Mouse (Mus musculus) limb, embryonic 11.5 days (tissue): Measurements from ENCODE around the gene Plcb1. TPM values are rescaled to one million over a fixed set of nuclear protein-coding genes. Genes with fewer than 3 reads are reported as not detected.

Experiments used
- ATAC-seq: fragments of 200-750 bp; cut with Nextera tagmentation; 2 replicates; pipeline ENCODE4 v1.8.0; 2017; ENCODE audit warnings: low read depth; ENCODE audit not compliant: insufficient number of reproducible peaks, low FRiP score, low TSS enrichment
- DNase-seq: peaks from one replicate; pipeline ENCODE4 v3.0.0-alpha.2; 2015; ENCODE audit warnings: low spot score
- H3K27ac ChIP-seq: fragments of 300-500 bp; sonication (generic); replicated peaks from 2 replicates; pipeline ENCODE4 v1.5.1; 2014; ENCODE audit warnings: low read depth, mild to moderate bottlenecking, low read length
- H3K27me3 ChIP-seq: fragments of 300-500 bp; sonication (generic); 2 replicates; pipeline ENCODE4 v1.6.1; 2014; ENCODE audit warnings: mild to moderate bottlenecking, low read length, mixed read lengths; ENCODE audit not compliant: control insufficient read depth, insufficient read depth
- H3K36me3 ChIP-seq: fragments of 300-500 bp; sonication (generic); 2 replicates; pipeline ENCODE4 v1.6.1; 2014; ENCODE audit warnings: mild to moderate bottlenecking, low read length, moderate library complexity, mixed read lengths; ENCODE audit not compliant: control insufficient read depth, insufficient read depth
- H3K4me1 ChIP-seq: fragments of 300-500 bp; sonication (generic); 2 replicates; pipeline ENCODE4 v1.6.1; 2014; ENCODE audit warnings: low read length, mixed read lengths; ENCODE audit not compliant: control insufficient read depth, insufficient read depth
- H3K4me2 ChIP-seq: fragments of 300-500 bp; sonication (generic); 2 replicates; pipeline ENCODE4 v1.6.1; 2014; ENCODE audit warnings: low read depth, mild to moderate bottlenecking, moderate library complexity; ENCODE audit not compliant: severe bottlenecking
- H3K4me3 ChIP-seq: fragments of 300-500 bp; sonication (generic); 2 replicates; pipeline ENCODE4 v1.5.1; 2014; ENCODE audit warnings: low read depth, low read length
- H3K9ac ChIP-seq: fragments of 300-500 bp; sonication (generic); 2 replicates; pipeline ENCODE4 v1.6.1; 2014; ENCODE audit warnings: mild to moderate bottlenecking, low read length
- H3K9me3 ChIP-seq: fragments of 300-500 bp; sonication (generic); 2 replicates; pipeline ENCODE4 v1.6.1; 2016; ENCODE audit warnings: low read length; ENCODE audit not compliant: control insufficient read depth
- WGBS: fragments of 180-500 bp; shearing (Covaris S2); extraction: QIAGEN DNeasy Blood & Tissue Kit; methylation state at CpG from one replicate; pipeline ENCODE4 v1.1.7; 2014; 5-methylcytosine and 5-hydroxymethylcytosine counted together
- polyA plus RNA-seq: library from polyadenylated mRNA; unstranded; fragments of >200 nt; fragmentation: Nextera tagmentation; extraction: Ambion mirVana; gene quantifications from 2 replicates; pipeline ENCODE4 v1.2.1, GENCODE M21; 2014

Gene Plcb1
- polyA plus RNA-seq, 1 experiment from 2014 or later, result 10.4 TPM

GRCm38 (mm10) chr2:134927072-134927471 lies 141.2 kb downstream of the Plcb1 start:
- H3K4me1 ChIP-seq, result no peaks in the 10 kb centered on the region
- no peak overlapping the region for H3K4me2 ChIP-seq
- no peak overlapping the region for H3K9ac ChIP-seq
- H3K9me3 ChIP-seq, result no peaks in the 10 kb centered on the region
- H3K27me3 ChIP-seq, result no peaks in the 10 kb centered on the region
- 30% methylated on average over 5 of the region's 5 CpGs for WGBS
- H3K27ac ChIP-seq, result no peak overlapping the region
- H3K36me3 ChIP-seq, result no peaks in the 10 kb centered on the region
- H3K4me3 ChIP-seq, result no peak overlapping the region
- ATAC-seq, result no peak
- no peak for DNase-seq

- no peaks in the 10 kb centered on the region for H3K4me1 ChIP-seq
- DNase-seq (no peak), ATAC-seq (no peak)
- H3K27me3 ChIP-seq, result no peaks in the 10 kb centered on the region
- H3K9ac ChIP-seq, result no peak overlapping the region
- H3K4me2 ChIP-seq, result no peak overlapping the region
- H3K4me3 ChIP-seq, result no peak overlapping the region
- H3K27ac ChIP-seq, result no peak overlapping the region
- no peaks in the 10 kb centered on the region for H3K36me3 ChIP-seq
- no peaks in the 10 kb centered on the region for H3K9me3 ChIP-seq
Measured at GRCm38 (mm10) chr2:134929452-134929851, 143.6 kb downstream of the Plcb1 start.

GRCm38 (mm10) chr2:134930961-134931360 lies 145.1 kb downstream of the Plcb1 start:
- Histone ChIP-seq H3K4me1 (no peaks in the 10 kb centered on the region), H3K9ac (no peak overlapping the region), H3K9me3 (no peaks in the 10 kb centered on the region), H3K27ac (no peak overlapping the region), H3K4me3 (no peak overlapping the region), H3K27me3 (no peaks in the 10 kb centered on the region), H3K36me3 (no peaks in the 10 kb centered on the region), H3K4me2 (no peak overlapping the region)
- DNase-seq, result no peak
- ATAC-seq, result no peak
- WGBS, result 82% methylated on average over 4 of the region's 4 CpGs

GRCm38 (mm10) chr2:134931756-134932421 lies 146.0 kb downstream of the Plcb1 start:
- no peak overlapping the region for H3K4me2 ChIP-seq
- H3K4me1 ChIP-seq, result no peaks in the 10 kb centered on the region
- no peak overlapping the region for H3K27ac ChIP-seq
- DNase-seq (no peak), ATAC-seq (no peak)
- no peak overlapping the region for H3K4me3 ChIP-seq
- H3K9ac ChIP-seq, result no peak overlapping the region
- no peaks in the 10 kb centered on the region for H3K9me3 ChIP-seq
- H3K36me3 ChIP-seq, result no peaks in the 10 kb centered on the region
- 80% methylated on average over 5 of the region's 5 CpGs for WGBS
- no peaks in the 10 kb centered on the region for H3K27me3 ChIP-seq

- H3K27ac ChIP-seq, result no peak overlapping the region
- no peaks in the 10 kb centered on the region for H3K27me3 ChIP-seq
- no peaks in the 10 kb centered on the region for H3K9me3 ChIP-seq
- no peaks in the 10 kb centered on the region for H3K36me3 ChIP-seq
- no peak overlapping the region for H3K4me3 ChIP-seq
- 87% methylated on average over 2 of the region's 2 CpGs for WGBS
- DNase-seq (no peak), ATAC-seq (no peak)
- no peak overlapping the region for H3K4me2 ChIP-seq
- no peaks in the 10 kb centered on the region for H3K4me1 ChIP-seq
- no peak overlapping the region for H3K9ac ChIP-seq
Measured at GRCm38 (mm10) chr2:134935469-134935868, 149.6 kb downstream of the Plcb1 start.

- Histone ChIP-seq H3K4me3 (no peak overlapping the region), H3K9ac (no peak overlapping the region), H3K36me3 (no peaks in the 10 kb centered on the region), H3K4me1 (no peaks in the 10 kb centered on the region), H3K9me3 (no peaks in the 10 kb centered on the region), H3K27ac (no peak overlapping the region), H3K27me3 (no peaks in the 10 kb centered on the region), H3K4me2 (no peak overlapping the region)
- ATAC-seq, result no peak
- 93% methylated on average over 6 of the region's 6 CpGs for WGBS
- no peak for DNase-seq
Measured at GRCm38 (mm10) chr2:134935970-134936649, 150.2 kb downstream of the Plcb1 start.

- H3K27me3 ChIP-seq, result no peaks in the 10 kb centered on the region
- DNase-seq (no peak), ATAC-seq (no peak)
- H3K27ac ChIP-seq, result no peak overlapping the region
- H3K4me3 ChIP-seq, result no peak overlapping the region
- H3K4me2 ChIP-seq, result no peak overlapping the region
- no peaks in the 10 kb centered on the region for H3K9me3 ChIP-seq
- no peaks in the 10 kb centered on the region for H3K36me3 ChIP-seq
- no peak overlapping the region for H3K9ac ChIP-seq
- WGBS, result 42% methylated on average over 1 of the region's 1 CpGs
- H3K4me1 ChIP-seq, result no peaks in the 10 kb centered on the region
Measured at GRCm38 (mm10) chr2:134937666-134938065, 151.8 kb downstream of the Plcb1 start.

GRCm38 (mm10) chr2:134942039-134942438 lies 156.2 kb downstream of the Plcb1 start:
- DNase-seq (no peak), ATAC-seq (no peak)
- Histone ChIP-seq H3K4me1 (no peaks in the 10 kb centered on the region), H3K9me3 (no peaks in the 10 kb centered on the region), H3K4me2 (no peak overlapping the region), H3K27ac (no peak overlapping the region), H3K4me3 (no peak overlapping the region), H3K9ac (no peak overlapping the region), H3K27me3 (no peaks in the 10 kb centered on the region), H3K36me3 (no peaks in the 10 kb centered on the region)
- WGBS, result 89% methylated on average over 4 of the region's 4 CpGs
